Mouse (Mus musculus): ENCODE results near the gene Sin3b. TPM values are rescaled to one million over a fixed set of nuclear protein-coding genes. Genes with fewer than 3 reads are reported as not detected.
A peak's percentile ranks its signal among the peaks of the same experiment; 100 is the strongest.

Gene Sin3b
- polyA plus RNA-seq, 1 experiment from 2014 or later = 172 TPM

GRCm38 (mm10) chr8:72753165-72753564 lies 30.1 kb downstream of the Sin3b start:
- Histone ChIP-seq H3K4me1 (ENCODE audit: insufficient read depth) (no peaks in the 10 kb centered on the region), H3K9me3 (ENCODE audit: low read depth, low read length) (no peaks in the 10 kb centered on the region), H3K4me3 (ENCODE audit: low read depth, low read length) (no peak overlapping the region), H3K27me3 (ENCODE audit: insufficient read depth, low read length) (no peaks in the 10 kb centered on the region), H3K27ac (ENCODE audit: low read depth) (no peak overlapping the region), H3K36me3 (ENCODE audit: insufficient read depth) (peaks cover 94% of the 10 kb centered on the region), H3K9ac (no peak overlapping the region), H3K4me2 (no peak overlapping the region)
- no peak for TF ChIP-seq CTCF (IDR thresholded peaks at IDR 0.05; ENCODE audit: low read depth)
- DNase-seq (no peak), ATAC-seq (ENCODE audit: insufficient read depth) (no peak)
- WGBS = 95% methylated on average over 9 of the region's 9 CpGs

- H3K4me3 ChIP-seq (ENCODE audit: low read depth, low read length) = no peak overlapping the region
- H3K9me3 ChIP-seq (ENCODE audit: low read depth, low read length) = no peaks in the 10 kb centered on the region
- H3K36me3 ChIP-seq (ENCODE audit: insufficient read depth) = peaks cover 94% of the 10 kb centered on the region
- ATAC-seq (ENCODE audit: insufficient read depth) = no peak
- H3K27me3 ChIP-seq (ENCODE audit: insufficient read depth, low read length) = no peaks in the 10 kb centered on the region
- no peak overlapping the region for H3K4me2 ChIP-seq
- no peak for DNase-seq
- H3K9ac ChIP-seq = no peak overlapping the region
- H3K4me1 ChIP-seq (ENCODE audit: insufficient read depth) = no peaks in the 10 kb centered on the region
- 88% methylated on average over 2 of the region's 2 CpGs for WGBS
- H3K27ac ChIP-seq (ENCODE audit: low read depth) = no peak overlapping the region
- no peak for TF ChIP-seq CTCF (IDR thresholded peaks at IDR 0.05; ENCODE audit: low read depth)
Observed at GRCm38 (mm10) chr8:72753781-72754180, 30.7 kb downstream of the Sin3b start.

GRCm38 (mm10) chr8:72756031-72756430 lies 32.9 kb downstream of the Sin3b start:
- peaks cover 76% of the 10 kb centered on the region for H3K36me3 ChIP-seq (ENCODE audit: insufficient read depth)
- 93% methylated on average over 2 of the region's 2 CpGs for WGBS
- DNase-seq (no peak), ATAC-seq (ENCODE audit: insufficient read depth) (no peak)
- H3K4me1 ChIP-seq (ENCODE audit: insufficient read depth) = no peaks in the 10 kb centered on the region
- no peak overlapping the region for H3K27ac ChIP-seq (ENCODE audit: low read depth)
- no peak for TF ChIP-seq CTCF (IDR thresholded peaks at IDR 0.05; ENCODE audit: low read depth)
- no peak overlapping the region for H3K4me2 ChIP-seq
- no peaks in the 10 kb centered on the region for H3K9me3 ChIP-seq (ENCODE audit: low read depth, low read length)
- H3K9ac ChIP-seq = no peak overlapping the region
- no peak overlapping the region for H3K4me3 ChIP-seq (ENCODE audit: low read depth, low read length)
- H3K27me3 ChIP-seq (ENCODE audit: insufficient read depth, low read length) = no peaks in the 10 kb centered on the region

DNA sequence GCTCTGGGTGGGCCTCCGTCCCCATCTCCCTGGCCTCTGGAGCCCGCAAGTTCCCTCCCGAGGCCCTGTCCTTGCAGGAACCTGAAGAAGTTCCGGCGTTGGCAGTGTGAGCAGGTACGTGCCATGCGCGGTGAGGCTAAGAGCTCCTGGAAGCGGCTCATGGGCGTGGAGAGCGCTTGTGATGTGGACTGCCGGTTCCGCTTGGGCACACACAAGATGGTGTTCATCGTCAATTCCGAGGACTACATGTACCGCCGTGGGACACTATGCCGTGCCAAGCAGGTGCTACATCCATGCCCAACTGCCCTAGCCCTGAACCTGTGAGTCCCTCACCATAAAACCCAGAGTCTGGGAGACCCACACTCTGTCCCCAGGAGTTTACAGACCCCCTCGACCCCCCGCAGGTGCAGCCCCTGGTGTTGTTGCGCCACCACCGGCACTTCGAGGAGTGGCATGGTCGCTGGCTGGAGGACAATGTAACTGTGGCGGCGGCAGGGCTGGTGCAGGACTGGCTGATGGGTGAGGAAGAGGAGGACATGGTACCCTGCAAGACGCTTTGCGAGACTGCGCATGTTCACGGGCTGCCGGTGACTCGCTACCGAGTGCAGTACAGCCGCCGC lies 33.8 kb downstream of the Sin3b start:
- no peaks in the 10 kb centered on the region for H3K4me1 ChIP-seq (ENCODE audit: insufficient read depth)
- H3K9ac ChIP-seq = no peak overlapping the region
- no peaks in the 10 kb centered on the region for H3K27me3 ChIP-seq (ENCODE audit: insufficient read depth, low read length)
- no peaks in the 10 kb centered on the region for H3K9me3 ChIP-seq (ENCODE audit: low read depth, low read length)
- 97% methylated on average over 35 of the region's 35 CpGs for WGBS
- ATAC-seq (ENCODE audit: insufficient read depth) (no peak), DNase-seq (no peak)
- no peak overlapping the region for H3K4me3 ChIP-seq (ENCODE audit: low read depth, low read length)
- TF ChIP-seq CTCF (IDR thresholded peaks at IDR 0.05; ENCODE audit: low read depth) = no peak
- no peak overlapping the region for H3K27ac ChIP-seq (ENCODE audit: low read depth)
- H3K36me3 ChIP-seq (ENCODE audit: insufficient read depth) = peaks cover 68% of the 10 kb centered on the region
- H3K4me2 ChIP-seq = no peak overlapping the region

DNA sequence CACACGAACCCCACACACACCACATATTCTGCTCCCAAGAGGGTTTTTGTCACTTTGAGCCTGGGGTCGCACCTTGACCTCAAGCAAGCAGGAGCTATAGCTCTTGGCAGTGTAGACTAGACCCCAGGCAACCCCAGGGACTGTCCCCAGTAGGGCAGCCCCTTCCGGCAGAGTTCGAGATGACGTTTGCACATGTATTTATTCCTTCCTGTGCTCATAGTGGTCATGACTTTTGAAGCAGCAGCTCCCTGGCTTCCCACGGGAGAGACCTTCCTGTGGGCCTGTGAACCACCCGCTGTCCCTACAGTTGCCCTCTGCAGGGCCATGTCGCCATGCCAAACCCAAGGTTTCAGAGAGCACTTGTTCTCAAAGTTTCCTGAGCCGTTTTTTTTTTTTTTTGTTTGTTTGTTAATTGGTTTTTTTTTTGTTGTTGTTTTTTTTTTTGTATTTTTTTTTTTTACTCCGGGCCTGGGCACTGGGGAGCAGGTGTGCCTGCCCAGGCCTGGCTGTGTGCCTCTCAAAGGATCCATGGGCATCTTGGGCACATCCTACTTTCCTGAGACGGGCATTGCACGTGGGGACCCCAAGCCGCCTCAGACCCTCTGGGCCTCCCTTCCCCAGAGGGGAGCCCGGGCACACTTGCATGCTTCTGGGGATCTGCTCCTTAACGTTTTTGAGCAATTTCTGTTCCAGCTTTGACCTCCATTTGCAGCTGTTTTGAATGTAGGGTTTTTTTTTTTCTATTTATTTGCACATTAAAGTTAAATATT lies 34.5 kb downstream of the Sin3b start:
- Histone ChIP-seq H3K36me3 (ENCODE audit: insufficient read depth) (peaks cover 61% of the 10 kb centered on the region), H3K9me3 (ENCODE audit: low read depth, low read length) (no peaks in the 10 kb centered on the region), H3K27ac (ENCODE audit: low read depth) (no peak overlapping the region), H3K4me2 (no peak overlapping the region), H3K9ac (no peak overlapping the region), H3K4me1 (ENCODE audit: insufficient read depth) (no peaks in the 10 kb centered on the region), H3K4me3 (ENCODE audit: low read depth, low read length) (no peak overlapping the region), H3K27me3 (ENCODE audit: insufficient read depth, low read length) (no peaks in the 10 kb centered on the region)
- 90% methylated on average over 15 of the region's 15 CpGs for WGBS
- no peak for TF ChIP-seq CTCF (IDR thresholded peaks at IDR 0.05; ENCODE audit: low read depth)
- DNase-seq = no peak
- no peak for ATAC-seq (ENCODE audit: insufficient read depth)

- no peak for ATAC-seq (ENCODE audit: insufficient read depth)
Observed at GRCm38 (mm10) chr8:72758310-72758709, 35.2 kb downstream of the Sin3b start.

DNA sequence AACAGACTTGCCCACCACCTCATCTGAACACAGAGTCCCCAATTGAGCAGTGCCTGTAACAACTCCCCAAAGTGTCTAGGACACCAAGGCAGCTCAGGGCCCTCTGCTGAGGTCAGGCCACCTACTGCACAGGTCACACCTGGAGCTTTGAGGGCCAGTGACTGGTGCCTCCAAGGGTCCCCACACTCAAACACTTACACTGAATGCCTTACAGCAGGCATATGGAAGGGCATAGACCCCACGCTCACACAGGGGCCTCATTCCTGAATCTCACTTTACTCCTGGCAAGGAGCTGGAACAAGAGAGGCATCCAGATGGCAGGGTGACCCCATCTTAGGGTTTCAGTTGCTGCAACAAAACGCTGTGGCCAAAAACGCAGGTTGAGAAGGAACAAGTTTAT lies 37.1 kb downstream of the Sin3b start:
- Histone ChIP-seq H3K27ac (ENCODE audit: low read depth) (no peak overlapping the region), H3K4me2 (no peak overlapping the region), H3K27me3 (ENCODE audit: insufficient read depth, low read length) (no peaks in the 10 kb centered on the region), H3K9me3 (ENCODE audit: low read depth, low read length) (no peaks in the 10 kb centered on the region), H3K36me3 (ENCODE audit: insufficient read depth) (peaks cover 39% of the 10 kb centered on the region), H3K4me1 (ENCODE audit: insufficient read depth) (no peaks in the 10 kb centered on the region), H3K9ac (no peak overlapping the region), H3K4me3 (ENCODE audit: low read depth, low read length) (no peak overlapping the region)
- TF ChIP-seq CTCF (IDR thresholded peaks at IDR 0.05; ENCODE audit: low read depth) = no peak
- no peak for DNase-seq
- ATAC-seq (ENCODE audit: insufficient read depth) = no peak
- WGBS = 73% methylated on average over 3 of the region's 3 CpGs

More at GRCm38 (mm10) chr8:72758310-72758709, 35.2 kb downstream of the Sin3b start:
- H3K36me3 ChIP-seq (ENCODE audit: insufficient read depth) = peaks cover 54% of the 10 kb centered on the region
- no peak overlapping the region for H3K4me2 ChIP-seq
- peak; percentile 17 for DNase-seq
- H3K4me1 ChIP-seq (ENCODE audit: insufficient read depth) = no peaks in the 10 kb centered on the region
- no peak overlapping the region for H3K9ac ChIP-seq
- no peak overlapping the region for H3K4me3 ChIP-seq (ENCODE audit: low read depth, low read length)
- no peaks in the 10 kb centered on the region for H3K9me3 ChIP-seq (ENCODE audit: low read depth, low read length)
- H3K27ac ChIP-seq (ENCODE audit: low read depth) = no peak overlapping the region
- H3K27me3 ChIP-seq (ENCODE audit: insufficient read depth, low read length) = no peaks in the 10 kb centered on the region
- TF ChIP-seq CTCF (IDR thresholded peaks at IDR 0.05; ENCODE audit: low read depth) = no peak

All from lung, embryonic 14.5 days (tissue).